Mouse (Mus musculus) kidney, embryonic 16.5 days (tissue): Measurements from ENCODE around the gene Tmem177. TPM values are rescaled to one million over a fixed set of nuclear protein-coding genes. Genes with fewer than 3 reads are reported as not detected.

Experiments
- ATAC-seq: fragments of 200-750 bp; cut with Nextera tagmentation; 2 replicates; pipeline ENCODE4 v1.8.0; 2017; ENCODE audit warnings: moderate TSS enrichment; ENCODE audit not compliant: low FRiP score, low TSS enrichment
- H3K27ac ChIP-seq: fragments of 300-500 bp; sonication (generic); 2 replicates; pipeline ENCODE4 v1.5.1; 2014; ENCODE audit warnings: low read length
- H3K27me3 ChIP-seq: fragments of 300-500 bp; sonication (generic); 2 replicates; pipeline ENCODE4 v1.6.1; 2014; ENCODE audit warnings: low read length, control low read depth, mixed read lengths; ENCODE audit not compliant: insufficient read depth
- H3K36me3 ChIP-seq: fragments of 300-500 bp; sonication (generic); 2 replicates; pipeline ENCODE4 v1.6.1; 2014; ENCODE audit warnings: low read length, control low read depth, mixed read lengths; ENCODE audit not compliant: insufficient read depth
- H3K4me1 ChIP-seq: fragments of 300-500 bp; sonication (generic); 2 replicates; pipeline ENCODE4 v1.6.1; 2014; ENCODE audit warnings: low read length, control low read depth, mixed read lengths; ENCODE audit not compliant: insufficient read depth
- H3K4me2 ChIP-seq: fragments of 300-500 bp; sonication (generic); replicated peaks from 2 replicates; pipeline ENCODE4 v1.6.1; 2014; ENCODE audit warnings: low read depth, low read length
- H3K4me3 ChIP-seq: fragments of 300-500 bp; sonication (generic); 2 replicates; pipeline ENCODE4 v1.5.1; 2014; ENCODE audit warnings: mild to moderate bottlenecking, low read length
- H3K9ac ChIP-seq: fragments of 300-500 bp; sonication (generic); replicated peaks from 2 replicates; pipeline ENCODE4 v1.6.1; 2014; ENCODE audit warnings: low read length
- H3K9me3 ChIP-seq: fragments of 300-500 bp; sonication (generic); 2 replicates; pipeline ENCODE4 v1.6.1; 2016; ENCODE audit warnings: low read length, control low read depth
- WGBS: fragments of 180-500 bp; shearing (Covaris S2); extraction: QIAGEN DNeasy Blood & Tissue Kit; methylation state at CpG from one replicate; pipeline ENCODE4 v1.1.7; 2014; 5-methylcytosine and 5-hydroxymethylcytosine counted together
- polyA plus RNA-seq: library from polyadenylated mRNA; unstranded; fragments of >200 nt; fragmentation: Nextera tagmentation; extraction: Ambion mirVana; gene quantifications from 2 replicates; pipeline ENCODE4 v1.2.1, GENCODE M21; 2015

Gene Tmem177
- polyA plus RNA-seq, 1 experiment from 2014 or later: 8.7 TPM

- Histone ChIP-seq H3K4me3 (no peak overlapping the region), H3K27ac (no peak overlapping the region), H3K9me3 (no peaks in the 10 kb centered on the region), H3K27me3 (no peaks in the 10 kb centered on the region), H3K4me2 (no peak overlapping the region), H3K4me1 (no peaks in the 10 kb centered on the region), H3K9ac (no peak overlapping the region), H3K36me3 (no peaks in the 10 kb centered on the region)
- no peak for ATAC-seq
- 48% methylated on average over 1 of the region's 1 CpGs for WGBS
These were observed 16.7 kb upstream of the Tmem177 start for GRCm38 (mm10) chr1:119929715-119930114.

GRCm38 (mm10) chr1:119919299-119919698 is 6.3 kb upstream of the Tmem177 start:
- WGBS: 57% methylated on average over 4 of the region's 4 CpGs
- Histone ChIP-seq H3K36me3 (no peaks in the 10 kb centered on the region), H3K4me1 (no peaks in the 10 kb centered on the region), H3K4me2 (no peak overlapping the region), H3K27ac (no peak overlapping the region), H3K27me3 (no peaks in the 10 kb centered on the region), H3K9me3 (no peaks in the 10 kb centered on the region), H3K9ac (no peak overlapping the region), H3K4me3 (no peak overlapping the region)
- ATAC-seq: no peak

- H3K27ac ChIP-seq: no peak overlapping the region
- H3K4me2 ChIP-seq: no peak overlapping the region
- no peak for ATAC-seq
- H3K4me1 ChIP-seq: peaks cover 6% of the 10 kb centered on the region; the same call in 1 of the 2 replicates
- no peaks in the 10 kb centered on the region for H3K27me3 ChIP-seq
- no peaks in the 10 kb centered on the region for H3K36me3 ChIP-seq
- H3K4me3 ChIP-seq: no peak overlapping the region
- no peaks in the 10 kb centered on the region for H3K9me3 ChIP-seq
- H3K9ac ChIP-seq: no peak overlapping the region
- WGBS: 88% methylated on average over 5 of the region's 5 CpGs
These were observed 3.9 kb upstream of the Tmem177 start for GRCm38 (mm10) chr1:119916823-119917371.

GRCm38 (mm10) chr1:119907206-119907748 is 5.7 kb downstream of the Tmem177 start:
- H3K9ac ChIP-seq: no peak overlapping the region
- H3K4me1 ChIP-seq: peaks cover 4% of the 10 kb centered on the region; the same call in 1 of the 2 replicates
- 68% methylated on average over 2 of the region's 2 CpGs for WGBS
- no peak for ATAC-seq
- H3K36me3 ChIP-seq: peaks cover 20% of the 10 kb centered on the region
- H3K4me2 ChIP-seq: no peak overlapping the region
- H3K9me3 ChIP-seq: no peaks in the 10 kb centered on the region
- no peak overlapping the region for H3K27ac ChIP-seq
- H3K27me3 ChIP-seq: no peaks in the 10 kb centered on the region
- no peak overlapping the region for H3K4me3 ChIP-seq

- Histone ChIP-seq H3K4me2 (no peak overlapping the region), H3K36me3 (no peaks in the 10 kb centered on the region), H3K9me3 (no peaks in the 10 kb centered on the region), H3K4me3 (no peak overlapping the region), H3K4me1 (no peaks in the 10 kb centered on the region), H3K27ac (no peak overlapping the region), H3K9ac (no peak overlapping the region), H3K27me3 (no peaks in the 10 kb centered on the region)
- ATAC-seq: no peak
- WGBS: 32% methylated on average over 6 of the region's 6 CpGs
These were observed 9.8 kb downstream of the Tmem177 start for GRCm38 (mm10) chr1:119903231-119903620.

GRCm38 (mm10) chr1:119902551-119903230 is 10.3 kb downstream of the Tmem177 start:
- ATAC-seq: peak; percentile 5; the same call in 1 of the 2 replicates
- Histone ChIP-seq H3K4me2 (no peak overlapping the region), H3K36me3 (no peaks in the 10 kb centered on the region), H3K27ac (no peak overlapping the region), H3K4me3 (no peak overlapping the region), H3K4me1 (no peaks in the 10 kb centered on the region), H3K9me3 (no peaks in the 10 kb centered on the region), H3K9ac (no peak overlapping the region), H3K27me3 (no peaks in the 10 kb centered on the region)
- WGBS: 66% methylated on average over 8 of the region's 8 CpGs

- Histone ChIP-seq H3K27me3 (no peaks in the 10 kb centered on the region), H3K4me2 (no peak overlapping the region), H3K9ac (no peak overlapping the region), H3K4me1 (no peaks in the 10 kb centered on the region), H3K4me3 (no peak overlapping the region), H3K27ac (no peak overlapping the region), H3K36me3 (no peaks in the 10 kb centered on the region), H3K9me3 (no peaks in the 10 kb centered on the region)
- 0 out of 2 replicates have a peak, but pooled peaks have one; percentile 49 for ATAC-seq
- 73% methylated on average over 11 of the region's 11 CpGs for WGBS
These were observed 13.5 kb downstream of the Tmem177 start for GRCm38 (mm10) chr1:119899195-119900123.

GRCm38 (mm10) chr1:119894936-119895335 is 18.1 kb downstream of the Tmem177 start:
- Histone ChIP-seq H3K27me3 (no peaks in the 10 kb centered on the region), H3K9me3 (no peaks in the 10 kb centered on the region), H3K4me2 (no peak overlapping the region), H3K27ac (no peak overlapping the region), H3K36me3 (no peaks in the 10 kb centered on the region), H3K9ac (no peak overlapping the region), H3K4me3 (no peak overlapping the region), H3K4me1 (no peaks in the 10 kb centered on the region)
- peak; percentile 57 for ATAC-seq
- WGBS: 38% methylated on average over 6 of the region's 6 CpGs

GRCm38 (mm10) chr1:119893600-119893999 is 19.4 kb downstream of the Tmem177 start:
- no peak overlapping the region for H3K4me2 ChIP-seq
- no peaks in the 10 kb centered on the region for H3K36me3 ChIP-seq
- WGBS: 88% methylated on average over 3 of the region's 3 CpGs
- no peaks in the 10 kb centered on the region for H3K9me3 ChIP-seq
- no peak for ATAC-seq
- no peaks in the 10 kb centered on the region for H3K27me3 ChIP-seq
- no peak overlapping the region for H3K4me3 ChIP-seq
- H3K4me1 ChIP-seq: no peaks in the 10 kb centered on the region
- H3K9ac ChIP-seq: no peak overlapping the region
- H3K27ac ChIP-seq: no peak overlapping the region
